Mouse (Mus musculus): ENCODE data around the gene Actr3b. TPM values are rescaled to one million over a fixed set of nuclear protein-coding genes. Genes with fewer than 3 reads are reported as not detected.

The Actr3b gene
- polyA plus RNA-seq, 1 experiment from 2014 or later, result 28.9 TPM

DNA sequence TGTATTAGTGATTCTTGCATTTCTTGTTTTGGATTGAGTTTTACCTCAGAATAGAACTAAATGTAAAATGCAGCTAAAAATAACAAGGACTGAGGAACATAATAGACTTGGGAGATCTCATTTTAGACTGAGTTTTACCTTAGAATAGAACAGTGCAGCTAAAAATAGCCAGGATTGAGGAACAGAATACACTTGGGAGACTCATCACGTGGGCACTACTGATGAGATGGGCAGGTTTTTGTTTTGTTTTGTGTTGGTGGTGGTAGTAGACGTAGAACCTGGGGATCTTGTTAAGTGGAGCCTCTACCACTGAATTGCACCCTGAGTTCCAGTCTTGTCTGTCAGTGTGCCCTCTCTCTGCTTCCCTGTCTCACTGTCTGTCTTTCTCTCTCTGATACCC lies 2.1 kb downstream of the Actr3b start:
- Histone ChIP-seq H3K4me2 (ENCODE audit: low read length) (no peak overlapping the region), H3K9me3 (ENCODE audit: control insufficient read depth, low read length) (no peaks in the 10 kb centered on the region), H3K9ac (replicated peaks; ENCODE audit: low read length) (no peak overlapping the region), H3K27me3 (ENCODE audit: control insufficient read depth, insufficient read depth, low read length) (no peaks in the 10 kb centered on the region), H3K4me1 (ENCODE audit: control insufficient read depth, insufficient read depth, low read length) (peaks cover 12% of the 10 kb centered on the region), H3K27ac (replicated peaks; ENCODE audit: low read depth, low read length) (no peak overlapping the region), H3K36me3 (ENCODE audit: control insufficient read depth, insufficient read depth, low read length) (no peaks in the 10 kb centered on the region), H3K4me3 (replicated peaks; ENCODE audit: low read depth, low read length) (no peak overlapping the region)
- ATAC-seq (ENCODE audit: low FRiP score, low TSS enrichment), result no peak
- 90% methylated on average over 2 of the region's 2 CpGs for WGBS
- no peak for DNase-seq

- 88% methylated on average over 17 of the region's 17 CpGs for WGBS
- no peaks in the 10 kb centered on the region for H3K27me3 ChIP-seq (ENCODE audit: control insufficient read depth, insufficient read depth, low read length)
- ATAC-seq (ENCODE audit: low FRiP score, low TSS enrichment) (no peak), DNase-seq (no peak)
- no peak overlapping the region for H3K4me2 ChIP-seq (ENCODE audit: low read length)
- H3K9me3 ChIP-seq (ENCODE audit: control insufficient read depth, low read length), result peaks cover 4% of the 10 kb centered on the region; the same call in 1 of the 2 replicates
- H3K4me1 ChIP-seq (ENCODE audit: control insufficient read depth, insufficient read depth, low read length), result no peaks in the 10 kb centered on the region
- no peak overlapping the region for H3K4me3 ChIP-seq (replicated peaks; ENCODE audit: low read depth, low read length)
- H3K9ac ChIP-seq (replicated peaks; ENCODE audit: low read length), result no peak overlapping the region
- H3K36me3 ChIP-seq (ENCODE audit: control insufficient read depth, insufficient read depth, low read length), result no peaks in the 10 kb centered on the region
- H3K27ac ChIP-seq (replicated peaks; ENCODE audit: low read depth, low read length), result no peak overlapping the region
Measured at GRCm38 (mm10) chr5:25769006-25769405, 9.2 kb downstream of the Actr3b start.

- H3K4me1 ChIP-seq (ENCODE audit: control insufficient read depth, insufficient read depth, low read length), result no peaks in the 10 kb centered on the region
- no peak overlapping the region for H3K4me3 ChIP-seq (replicated peaks; ENCODE audit: low read depth, low read length)
- peaks cover 4% of the 10 kb centered on the region; the same call in 1 of the 2 replicates for H3K9me3 ChIP-seq (ENCODE audit: control insufficient read depth, low read length)
- no peak for ATAC-seq (ENCODE audit: low FRiP score, low TSS enrichment)
- H3K27ac ChIP-seq (replicated peaks; ENCODE audit: low read depth, low read length), result no peak overlapping the region
- no peak overlapping the region for H3K9ac ChIP-seq (replicated peaks; ENCODE audit: low read length)
- no peak for DNase-seq
- H3K4me2 ChIP-seq (ENCODE audit: low read length), result no peak overlapping the region
- H3K27me3 ChIP-seq (ENCODE audit: control insufficient read depth, insufficient read depth, low read length), result no peaks in the 10 kb centered on the region
- 59% methylated on average over 2 of the region's 2 CpGs for WGBS
- H3K36me3 ChIP-seq (ENCODE audit: control insufficient read depth, insufficient read depth, low read length), result no peaks in the 10 kb centered on the region
Measured at GRCm38 (mm10) chr5:25769406-25769805, 9.6 kb downstream of the Actr3b start.

- H3K27ac ChIP-seq (replicated peaks; ENCODE audit: low read depth, low read length), result no peak overlapping the region
- H3K36me3 ChIP-seq (ENCODE audit: control insufficient read depth, insufficient read depth, low read length), result no peaks in the 10 kb centered on the region
- no peak overlapping the region for H3K4me3 ChIP-seq (replicated peaks; ENCODE audit: low read depth, low read length)
- ATAC-seq (ENCODE audit: low FRiP score, low TSS enrichment) (no peak), DNase-seq (no peak)
- no peak overlapping the region for H3K4me2 ChIP-seq (ENCODE audit: low read length)
- H3K9me3 ChIP-seq (ENCODE audit: control insufficient read depth, low read length), result peaks cover 4% of the 10 kb centered on the region; the same call in 1 of the 2 replicates
- H3K9ac ChIP-seq (replicated peaks; ENCODE audit: low read length), result no peak overlapping the region
- no peaks in the 10 kb centered on the region for H3K4me1 ChIP-seq (ENCODE audit: control insufficient read depth, insufficient read depth, low read length)
- 88% methylated on average over 9 of the region's 9 CpGs for WGBS
- H3K27me3 ChIP-seq (ENCODE audit: control insufficient read depth, insufficient read depth, low read length), result no peaks in the 10 kb centered on the region
Measured at GRCm38 (mm10) chr5:25772456-25772855, 12.7 kb downstream of the Actr3b start.

DNA sequence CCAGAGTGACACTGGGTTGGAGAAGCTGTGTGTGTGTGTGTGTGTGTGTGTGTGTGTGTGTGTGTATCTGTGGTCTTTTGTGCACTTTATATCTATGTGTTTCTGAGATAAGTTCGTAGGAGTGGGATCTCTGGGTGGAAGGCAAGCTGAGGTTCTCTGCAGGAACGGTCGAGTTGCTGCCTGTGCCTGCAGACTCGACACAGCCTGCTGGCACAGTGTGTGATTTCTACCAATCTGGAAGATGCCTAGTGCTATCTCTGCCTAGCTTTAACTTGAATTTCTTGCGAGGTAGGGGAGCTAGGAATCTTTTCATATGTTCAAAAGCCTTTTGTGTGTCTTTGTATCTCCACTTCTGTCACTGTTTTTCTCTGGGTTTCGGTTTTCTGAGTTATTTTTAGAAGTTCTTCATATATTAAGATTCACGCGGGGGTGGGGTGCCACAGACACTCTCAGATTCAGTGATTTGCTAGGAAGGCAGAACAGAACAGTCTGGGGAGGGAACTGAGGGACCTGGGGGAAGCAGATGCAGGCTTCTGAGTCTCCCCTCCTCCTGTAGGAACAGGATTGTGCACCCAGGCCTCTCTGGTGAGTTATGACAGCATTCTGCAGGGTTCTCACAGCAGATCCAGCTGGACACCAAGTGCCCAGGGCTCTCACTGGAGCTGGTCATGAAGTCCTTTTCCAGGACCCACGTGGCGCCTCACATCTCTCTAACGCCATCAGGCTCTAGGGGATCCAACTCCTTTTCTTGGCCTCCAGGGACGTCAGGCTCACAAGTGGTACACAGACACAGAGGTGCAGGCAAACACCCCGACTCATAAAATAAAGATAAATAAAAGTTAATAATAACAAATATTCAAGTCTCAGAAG lies 14.4 kb downstream of the Actr3b start:
- Histone ChIP-seq H3K4me3 (replicated peaks; ENCODE audit: low read depth, low read length) (no peak overlapping the region), H3K36me3 (ENCODE audit: control insufficient read depth, insufficient read depth, low read length) (no peaks in the 10 kb centered on the region), H3K4me2 (ENCODE audit: low read length) (no peak overlapping the region), H3K9me3 (ENCODE audit: control insufficient read depth, low read length) (peaks cover 4% of the 10 kb centered on the region; the same call in 1 of the 2 replicates), H3K27me3 (ENCODE audit: control insufficient read depth, insufficient read depth, low read length) (no peaks in the 10 kb centered on the region), H3K9ac (replicated peaks; ENCODE audit: low read length) (no peak overlapping the region), H3K4me1 (ENCODE audit: control insufficient read depth, insufficient read depth, low read length) (no peaks in the 10 kb centered on the region), H3K27ac (replicated peaks; ENCODE audit: low read depth, low read length) (no peak overlapping the region)
- ATAC-seq (ENCODE audit: low FRiP score, low TSS enrichment) (no peak), DNase-seq (no peak)
- WGBS, result 80% methylated on average over 13 of the region's 13 CpGs

DNA sequence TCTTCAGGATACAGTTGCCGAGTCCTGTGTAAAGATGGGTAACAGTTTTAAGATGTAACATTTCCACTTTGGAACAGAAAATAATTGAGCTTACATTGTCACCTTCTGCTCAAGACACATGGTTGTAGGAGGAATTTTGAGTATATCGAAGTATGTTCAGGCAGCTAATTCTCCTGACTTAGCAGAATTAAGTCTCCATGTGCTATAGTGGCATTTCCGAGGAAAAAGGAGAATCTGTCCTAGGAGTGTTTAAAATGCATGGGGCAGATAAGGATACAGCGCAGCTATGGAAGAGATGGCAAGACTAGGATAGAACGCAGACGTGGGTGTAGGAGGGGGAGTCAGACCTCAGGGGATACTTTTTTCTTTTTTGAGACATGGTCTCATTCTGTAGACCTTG lies 31.8 kb downstream of the Actr3b start:
- ATAC-seq (ENCODE audit: low FRiP score, low TSS enrichment), result no peak
- H3K27ac ChIP-seq (replicated peaks; ENCODE audit: low read depth, low read length), result no peak overlapping the region
- no peak overlapping the region for H3K4me3 ChIP-seq (replicated peaks; ENCODE audit: low read depth, low read length)
- H3K4me1 ChIP-seq (ENCODE audit: control insufficient read depth, insufficient read depth, low read length), result no peaks in the 10 kb centered on the region
- H3K36me3 ChIP-seq (ENCODE audit: control insufficient read depth, insufficient read depth, low read length), result no peaks in the 10 kb centered on the region
- no peak for DNase-seq
- H3K27me3 ChIP-seq (ENCODE audit: control insufficient read depth, insufficient read depth, low read length), result no peaks in the 10 kb centered on the region
- H3K4me2 ChIP-seq (ENCODE audit: low read length), result no peak overlapping the region
- no peaks in the 10 kb centered on the region for H3K9me3 ChIP-seq (ENCODE audit: control insufficient read depth, low read length)
- 92% methylated on average over 6 of the region's 6 CpGs for WGBS
- no peak overlapping the region for H3K9ac ChIP-seq (replicated peaks; ENCODE audit: low read length)

GRCm38 (mm10) chr5:25797776-25798175 lies 38.0 kb downstream of the Actr3b start:
- H3K9ac ChIP-seq (replicated peaks; ENCODE audit: low read length), result no peak overlapping the region

GRCm38 (mm10) chr5:25800929-25801328 lies 41.1 kb downstream of the Actr3b start:
- no peak for DNase-seq
- no peaks in the 10 kb centered on the region for H3K9me3 ChIP-seq (ENCODE audit: control insufficient read depth, low read length)
- no peak overlapping the region for H3K9ac ChIP-seq (replicated peaks; ENCODE audit: low read length)

More at GRCm38 (mm10) chr5:25797776-25798175, 38.0 kb downstream of the Actr3b start:
- no peaks in the 10 kb centered on the region for H3K9me3 ChIP-seq (ENCODE audit: control insufficient read depth, low read length)
- DNase-seq, result no peak
- H3K27ac ChIP-seq (replicated peaks; ENCODE audit: low read depth, low read length), result no peak overlapping the region
- ATAC-seq (ENCODE audit: low FRiP score, low TSS enrichment), result no peak
- H3K4me3 ChIP-seq (replicated peaks; ENCODE audit: low read depth, low read length), result no peak overlapping the region
- no peaks in the 10 kb centered on the region for H3K36me3 ChIP-seq (ENCODE audit: control insufficient read depth, insufficient read depth, low read length)
- no peaks in the 10 kb centered on the region for H3K4me1 ChIP-seq (ENCODE audit: control insufficient read depth, insufficient read depth, low read length)
- WGBS, result 87% methylated on average over 11 of the region's 11 CpGs
- no peaks in the 10 kb centered on the region for H3K27me3 ChIP-seq (ENCODE audit: control insufficient read depth, insufficient read depth, low read length)
- H3K4me2 ChIP-seq (ENCODE audit: low read length), result no peak overlapping the region

GRCm38 (mm10) chr5:25801744-25802143 lies 41.9 kb downstream of the Actr3b start:
- DNase-seq (no peak), ATAC-seq (ENCODE audit: low FRiP score, low TSS enrichment) (no peak)
- Histone ChIP-seq H3K9me3 (ENCODE audit: control insufficient read depth, low read length) (no peaks in the 10 kb centered on the region), H3K27ac (replicated peaks; ENCODE audit: low read depth, low read length) (no peak overlapping the region), H3K4me3 (replicated peaks; ENCODE audit: low read depth, low read length) (no peak overlapping the region), H3K4me2 (ENCODE audit: low read length) (no peak overlapping the region), H3K36me3 (ENCODE audit: control insufficient read depth, insufficient read depth, low read length) (no peaks in the 10 kb centered on the region), H3K27me3 (ENCODE audit: control insufficient read depth, insufficient read depth, low read length) (no peaks in the 10 kb centered on the region), H3K9ac (replicated peaks; ENCODE audit: low read length) (no peak overlapping the region), H3K4me1 (ENCODE audit: control insufficient read depth, insufficient read depth, low read length) (no peaks in the 10 kb centered on the region)
- WGBS, result 67% methylated on average over 4 of the region's 4 CpGs

More at GRCm38 (mm10) chr5:25800929-25801328, 41.1 kb downstream of the Actr3b start:
- Histone ChIP-seq H3K27ac (replicated peaks; ENCODE audit: low read depth, low read length) (no peak overlapping the region), H3K4me3 (replicated peaks; ENCODE audit: low read depth, low read length) (no peak overlapping the region), H3K36me3 (ENCODE audit: control insufficient read depth, insufficient read depth, low read length) (no peaks in the 10 kb centered on the region), H3K27me3 (ENCODE audit: control insufficient read depth, insufficient read depth, low read length) (no peaks in the 10 kb centered on the region), H3K4me1 (ENCODE audit: control insufficient read depth, insufficient read depth, low read length) (no peaks in the 10 kb centered on the region), H3K4me2 (ENCODE audit: low read length) (no peak overlapping the region)
- WGBS, result 80% methylated on average over 6 of the region's 6 CpGs
- ATAC-seq (ENCODE audit: low FRiP score, low TSS enrichment), result no peak
